Mouse (Mus musculus): Measurements from ENCODE around the gene Ccdc170.
"Not testable (repeated sequence)": the region's sequence is repeated elsewhere in the genome, so short reads cannot be mapped to it uniquely, and the experiment has no call there.

The Ccdc170 gene

DNA sequence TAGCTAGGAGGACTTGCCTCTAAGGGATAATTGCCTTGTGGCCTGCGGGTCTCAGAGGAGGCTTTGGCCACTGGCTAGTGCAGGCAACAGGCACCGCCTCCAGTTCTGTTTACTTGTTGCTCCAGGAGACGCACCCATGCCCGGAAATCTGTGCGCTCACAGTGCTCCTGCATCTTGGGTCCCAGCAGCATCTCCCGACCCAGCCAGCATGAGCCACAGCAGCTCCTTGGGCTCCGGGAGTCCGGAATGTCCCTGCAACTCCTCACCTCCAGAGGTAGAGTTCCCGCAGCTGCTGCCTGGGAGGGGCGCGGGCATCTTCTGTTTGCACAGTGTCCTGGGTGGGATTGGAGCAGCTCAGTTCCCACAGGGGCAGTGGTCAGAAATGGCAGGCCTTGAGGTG is at the start of gene Ccdc170:
Gene Ccdc170, plus strand, starts transcription at position 148 of the 400 bp plus-strand sequence.
- DNase-seq: peak; percentile 11

GRCm38 (mm10) chr10:4432996-4433755 is 49.1 kb upstream of the Ccdc170 start:
- DNase-seq: peak; percentile 28

GRCm38 (mm10) chr10:4433871-4434270 is 48.4 kb upstream of the Ccdc170 start:
- DNase-seq: not testable (repeated sequence)

DNA sequence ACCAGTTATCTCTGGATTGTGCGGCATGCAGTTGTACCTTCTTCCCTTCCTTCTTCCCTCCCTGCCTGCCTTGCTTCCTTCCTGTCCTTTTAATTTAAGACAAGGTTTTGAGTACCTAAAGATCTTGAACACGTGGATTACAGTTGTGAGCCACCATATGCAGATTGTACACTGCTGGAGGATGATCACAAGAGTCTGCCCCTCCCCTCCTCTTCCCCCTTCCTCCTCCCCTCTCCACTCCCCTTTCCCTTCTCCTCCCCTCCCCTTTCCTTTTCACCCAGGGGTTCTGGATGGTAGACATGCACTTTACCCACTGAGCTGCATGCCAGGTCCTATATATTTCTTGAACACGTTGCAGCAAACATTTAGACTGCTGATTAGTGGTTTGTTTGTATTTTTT is 46.9 kb upstream of the Ccdc170 start:
- no peak for DNase-seq

DNA sequence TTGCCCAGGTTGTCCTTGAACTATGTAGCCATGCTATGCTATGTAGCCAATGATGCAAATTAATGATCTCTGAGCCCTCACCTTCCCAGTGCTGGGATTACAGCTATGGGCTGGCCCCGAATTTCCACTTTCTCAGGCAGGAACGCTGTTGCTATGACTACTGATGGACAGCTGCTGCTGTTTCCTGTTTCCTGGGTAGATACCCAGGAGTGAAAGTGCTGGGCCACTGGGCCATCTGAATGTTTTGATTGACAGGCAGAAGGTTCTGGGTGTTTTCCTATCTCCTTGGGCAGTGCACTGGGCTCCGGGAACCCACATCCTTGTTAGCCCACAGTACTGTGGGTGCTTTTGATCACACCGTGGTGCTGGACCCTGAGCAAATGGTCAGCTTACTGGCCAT is 25.9 kb upstream of the Ccdc170 start:
- no peak for DNase-seq

DNA sequence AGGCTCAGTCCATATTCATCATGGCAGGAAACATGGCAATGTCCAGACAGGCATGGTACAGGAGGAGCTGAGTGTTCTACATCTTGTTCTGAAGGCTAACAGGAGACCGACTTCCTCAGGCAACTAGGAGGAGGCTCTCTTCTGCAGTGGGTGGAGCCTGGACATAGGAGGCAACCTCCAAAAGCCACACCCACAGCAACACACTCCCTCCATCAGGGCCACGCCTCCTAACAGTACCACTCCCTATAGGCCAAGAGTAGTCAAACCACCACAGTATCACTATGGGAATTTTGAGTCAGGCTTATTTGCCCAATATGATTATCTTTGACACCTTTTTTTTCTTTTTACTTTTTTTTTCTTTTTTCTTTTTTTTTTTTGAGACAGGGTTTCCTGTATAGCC is 22.1 kb upstream of the Ccdc170 start:
- DNase-seq: no peak

GRCm38 (mm10) chr10:4465799-4466198 is 16.5 kb upstream of the Ccdc170 start:
- DNase-seq: no peak

DNA sequence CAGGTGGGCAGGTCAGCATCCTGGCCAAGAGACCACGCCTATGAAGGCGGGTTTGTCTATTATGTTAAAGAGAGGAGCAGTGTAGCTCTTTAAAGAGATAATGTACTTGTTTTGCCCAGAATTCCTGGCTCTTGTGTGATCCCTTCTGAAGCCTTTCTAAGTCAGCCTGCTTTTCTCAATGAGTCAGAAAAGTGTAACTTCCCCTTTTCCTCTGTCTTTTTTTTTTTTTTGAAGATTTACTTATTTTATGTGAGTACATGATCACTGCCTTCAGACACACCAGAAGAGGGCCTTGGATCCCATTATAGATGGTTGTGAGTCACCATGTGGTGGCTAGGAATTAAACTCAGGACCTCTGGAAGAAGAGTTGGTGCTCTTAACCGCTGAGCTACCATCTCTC is 12.9 kb upstream of the Ccdc170 start:
- DNase-seq: no peak

DNA sequence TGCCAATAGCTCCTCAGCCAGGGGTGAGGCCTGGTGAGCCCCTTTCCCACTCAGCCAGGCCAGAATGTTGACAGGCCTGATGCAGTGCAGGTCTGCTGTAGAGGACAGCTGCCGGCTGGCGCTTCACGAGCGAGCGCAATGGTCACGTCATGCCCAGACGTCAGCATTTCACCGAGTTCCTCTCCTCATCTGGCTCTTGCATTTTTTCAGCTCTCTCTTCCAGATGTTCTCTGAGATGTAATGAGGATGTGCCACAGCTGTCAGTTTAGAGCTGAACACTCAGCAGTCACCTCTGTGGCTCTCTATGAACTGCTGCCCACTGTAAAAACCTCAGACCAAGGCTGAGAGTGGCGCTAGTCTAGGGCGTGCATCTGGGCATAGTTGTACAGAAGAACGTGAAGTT is 8.7 kb upstream of the Ccdc170 start:
- peak; percentile 17 for DNase-seq

GRCm38 (mm10) chr10:4475431-4475830 is 6.9 kb upstream of the Ccdc170 start:
- DNase-seq: no peak

DNA sequence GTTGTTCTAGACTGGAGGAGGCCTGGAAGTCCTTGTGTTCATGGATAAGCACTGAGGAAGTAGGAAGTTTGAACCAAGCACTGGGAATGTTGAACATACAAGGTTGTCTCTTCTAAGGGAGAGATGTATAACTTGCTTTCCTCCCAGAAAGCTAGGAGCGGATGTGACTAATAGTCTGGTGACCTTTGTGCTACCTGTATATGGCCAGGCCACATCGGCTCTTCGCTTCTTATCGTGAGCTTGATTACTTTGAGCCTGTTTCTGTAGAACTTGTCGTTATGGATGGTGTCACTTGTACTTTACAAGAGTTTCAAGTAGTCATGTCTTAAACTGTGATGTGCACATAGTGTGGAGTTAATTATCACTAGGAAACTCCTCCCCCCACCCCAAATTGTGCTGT is 5.7 kb upstream of the Ccdc170 start:
- no peak for DNase-seq

- DNase-seq: no peak
These were observed 1.4 kb upstream of the Ccdc170 start for GRCm38 (mm10) chr10:4480929-4481328.

- no peak for DNase-seq
These were observed 607 bp upstream of the Ccdc170 start for GRCm38 (mm10) chr10:4481695-4482094.

- DNase-seq: no peak
These were observed 1.5 kb downstream of the Ccdc170 start for GRCm38 (mm10) chr10:4483848-4484247.

- DNase-seq: no peak
These were observed 2.7 kb downstream of the Ccdc170 start for GRCm38 (mm10) chr10:4484986-4485385.

DNA sequence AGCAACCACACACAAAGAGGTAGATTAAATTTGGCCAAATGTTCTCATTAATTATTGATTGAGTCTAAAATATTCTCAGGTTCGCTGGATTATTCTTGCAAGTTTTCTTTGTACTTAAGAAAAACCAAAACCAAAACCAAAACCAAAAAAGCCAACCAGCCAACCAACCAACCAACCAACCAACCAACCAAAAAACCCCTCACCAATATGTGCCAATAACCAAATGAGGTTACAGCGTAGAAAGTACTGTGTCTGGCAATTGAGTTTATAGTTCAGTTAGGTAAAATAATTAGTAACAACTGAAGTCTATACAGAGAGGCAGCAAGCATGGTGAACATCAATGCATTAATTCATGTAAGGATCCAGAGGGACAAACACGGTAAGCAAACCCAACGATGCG is 7.6 kb downstream of the Ccdc170 start:
- DNase-seq: no peak

- no peak for DNase-seq
These were observed 9.0 kb downstream of the Ccdc170 start for GRCm38 (mm10) chr10:4491281-4491680.

DNA sequence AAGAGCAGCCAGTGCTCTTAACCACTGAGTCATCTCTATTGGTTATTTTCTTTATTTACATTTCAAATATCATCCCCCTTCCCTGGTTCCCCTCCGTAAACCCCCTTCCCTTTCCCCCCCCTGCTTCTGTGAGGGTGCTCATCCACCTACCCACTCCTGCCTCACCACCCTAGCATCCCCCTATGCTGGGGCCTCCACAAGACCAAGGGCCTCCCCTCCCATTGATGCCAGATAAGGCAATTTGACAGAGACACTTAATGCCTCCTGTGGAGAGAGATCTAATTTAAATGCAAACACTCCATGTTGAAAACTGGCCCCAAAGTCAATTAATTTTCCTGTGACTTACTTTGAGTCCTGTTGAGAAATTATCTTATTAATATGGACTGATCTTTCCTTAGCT is 9.7 kb downstream of the Ccdc170 start:
- no peak for DNase-seq

GRCm38 (mm10) chr10:4492909-4493308 is 10.6 kb downstream of the Ccdc170 start:
- DNase-seq: no peak

GRCm38 (mm10) chr10:4503251-4503650 is 20.9 kb downstream of the Ccdc170 start:
- peak; percentile 27 for DNase-seq

- DNase-seq: no peak
These were observed 30.4 kb downstream of the Ccdc170 start for GRCm38 (mm10) chr10:4512725-4513124.

GRCm38 (mm10) chr10:4517614-4518013 is 35.3 kb downstream of the Ccdc170 start:
- no peak for DNase-seq

DNA sequence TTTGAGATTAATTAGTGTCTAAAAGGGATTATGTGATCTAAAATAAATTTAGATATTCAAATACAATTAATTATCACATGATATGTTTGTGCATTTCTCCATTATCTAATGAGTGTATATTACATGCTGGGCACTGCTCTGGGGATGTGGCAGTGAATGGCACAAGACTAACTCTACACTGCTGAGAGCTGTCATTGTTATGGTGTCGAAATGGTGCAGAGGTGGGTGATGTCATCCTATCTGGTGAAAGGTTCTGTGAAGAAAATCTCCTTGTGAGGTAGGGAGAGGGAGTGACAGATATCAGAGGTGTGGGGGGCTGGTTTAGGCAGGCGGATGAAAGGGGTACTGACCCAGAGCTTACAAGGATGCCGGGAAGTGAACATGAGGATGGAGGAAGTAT is 37.3 kb downstream of the Ccdc170 start:
- no peak for DNase-seq

GRCm38 (mm10) chr10:4520394-4521102 is 38.2 kb downstream of the Ccdc170 start:
- DNase-seq: peak; percentile 41
